Mouse (Mus musculus) heart, postnatal 10 days (tissue): ENCODE measurements around the gene Elavl3. TPM values are rescaled to one million over a fixed set of nuclear protein-coding genes. Genes with fewer than 3 reads are reported as not detected.

ENCODE experiments used
- DNase-seq, 2 experiments: peaks; one replicate each; pipeline ENCODE4 v3.0.0; 2021
- intact Hi-C: fragments of 180-260 bp; cut with DNase I; formaldehyde crosslinking; loops from one replicate; pipeline ENCODE4 v1.15.1; 2025
- total RNA-seq, 2 experiments: library from RNA; stranded (reverse); gene quantifications; 2 replicates each; pipeline ENCODE4 v1.2.3; 2021

The Elavl3 gene
- total RNA-seq, 2 experiments from 2014 or later, result 0.26 to 0.47 TPM

DNA sequence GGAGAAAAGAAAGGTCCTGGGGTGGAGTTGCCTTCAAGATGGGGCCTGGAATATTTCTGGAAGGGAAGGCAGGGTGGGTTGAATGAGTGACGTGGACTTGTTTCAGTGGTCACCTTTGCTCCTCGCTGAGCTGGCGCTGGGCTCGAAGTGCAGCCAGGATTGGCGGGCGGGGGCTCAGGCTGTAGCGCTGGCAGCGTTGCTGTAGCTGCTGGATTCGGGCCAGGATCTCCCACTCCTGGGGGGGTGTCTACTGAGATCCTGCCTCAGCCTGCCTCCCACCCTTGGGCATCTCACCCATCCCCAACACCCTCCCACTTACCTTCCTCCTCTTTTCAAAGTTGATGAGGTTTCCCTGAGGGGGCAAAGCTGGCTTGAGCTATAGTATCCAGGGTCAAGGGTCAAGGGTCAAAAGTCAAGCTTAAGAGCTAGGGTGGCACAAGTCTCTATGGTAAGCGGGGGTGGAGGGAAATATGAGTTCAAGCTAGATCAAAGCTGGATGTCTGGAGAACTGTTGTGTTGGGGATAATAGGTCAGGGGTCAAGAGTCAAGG, 75.1 kb downstream of the Elavl3 start:
- DNase-seq, result no peak
- intact Hi-C loops, result loop anchor here (5.0 kb wide), 2 partner anchors 76 to 181 kb away; partner anchors contain the start of genes Elavl3 and Pigyl

GRCm38 (mm10) chr9:21969304-21969703, 82.5 kb downstream of the Elavl3 start:
- intact Hi-C loops, result no loop called here
- no peak for DNase-seq

- intact Hi-C loops, result no loop called here
- DNase-seq, result no peak
Observed at GRCm38 (mm10) chr9:21968883-21969282, 82.9 kb downstream of the Elavl3 start.

Other genes starting within 250 kb of the Elavl3 start
- gene Angptl8, start 216.5 kb downstream of the Elavl3 start, total RNA-seq, result under 1 TPM in 1 of 2 experiments, not detected in 1; 0.31 TPM
- gene Dock6, start 199.4 kb downstream of the Elavl3 start, total RNA-seq, result 10 to 100 TPM; 63.0 to 66.5 TPM
- 10 to 100 TPM; 10.3 to 12.6 TPM for gene Rab3d, start 133.8 kb downstream of the Elavl3 start, total RNA-seq
- gene Ccdc159, start 124.6 kb downstream of the Elavl3 start, total RNA-seq, result 1 to 10 TPM in 1 of 2 experiments, under 1 TPM in 1; 0.74 to 1.0 TPM
- gene Tmem205, start 124.5 kb downstream of the Elavl3 start, total RNA-seq, result 10 to 100 TPM; 24.3 to 28.6 TPM
- 1 to 10 TPM; 2.2 to 2.4 TPM for gene Plppr2, start 115.0 kb downstream of the Elavl3 start, total RNA-seq
- 1 to 10 TPM; 8.7 TPM for gene Swsap1, start 96.3 kb downstream of the Elavl3 start, total RNA-seq
- 1 to 10 TPM; 3.1 to 4.0 TPM for gene Epor, start 88.5 kb downstream of the Elavl3 start, total RNA-seq
- gene Rgl3, start 62.6 kb downstream of the Elavl3 start, total RNA-seq, result 1 to 10 TPM; 1.3 to 1.4 TPM
- gene Ccdc151, start 49.4 kb downstream of the Elavl3 start, total RNA-seq, result not detected
- gene Prkcsh, start 49.2 kb downstream of the Elavl3 start, total RNA-seq, result 10 to 100 TPM; 67.7 to 73.7 TPM
- under 1 TPM in 1 of 2 experiments, not detected in 1; 0.64 TPM for gene Gm49318, start 19.2 kb upstream of the Elavl3 start, total RNA-seq
- 1 to 10 TPM; 5.9 to 7.3 TPM for gene Zfp653, start 19.4 kb upstream of the Elavl3 start, total RNA-seq
- 10 to 100 TPM; 79.0 to 82.6 TPM for gene Ecsit, start 33.4 kb upstream of the Elavl3 start, total RNA-seq
- 1 to 10 TPM; 8.2 to 9.7 TPM for gene Cnn1, start 47.2 kb upstream of the Elavl3 start, total RNA-seq
- gene Elof1, start 65.1 kb upstream of the Elavl3 start, total RNA-seq, result 10 to 100 TPM; 43.5 to 44.0 TPM
- gene Acp5, start 83.7 kb upstream of the Elavl3 start, total RNA-seq, result 1 to 10 TPM; 1.8 to 2.8 TPM
- gene Pigyl, start 104.8 kb upstream of the Elavl3 start, total RNA-seq, result 10 to 100 TPM; 35.3 to 35.6 TPM
- gene Zfp872, start 136.1 kb upstream of the Elavl3 start, total RNA-seq, result under 1 TPM; 0.17 to 0.20 TPM
- gene Zfp809, start 173.7 kb upstream of the Elavl3 start, total RNA-seq, result 10 to 100 TPM; 26.9 to 35.2 TPM
- 1 to 10 TPM in 1 of 2 experiments, under 1 TPM in 1; 0.97 to 1.2 TPM for gene Zfp599, start 207.9 kb upstream of the Elavl3 start, total RNA-seq